Mouse (Mus musculus) urinary bladder, postnatal 10 days (tissue): ENCODE measurements around the gene Sv2c.

Experiments used
- DNase-seq: peaks from one replicate; pipeline ENCODE4 v3.0.0; 2022; ENCODE audit warnings: low spot score

Gene Sv2c

GRCm38 (mm10) chr13:95944621-95945020 is 187.8 kb downstream of the Sv2c start:
- no peak for DNase-seq

- no peak for DNase-seq
Observed at GRCm38 (mm10) chr13:95943919-95944318, 188.5 kb downstream of the Sv2c start.

GRCm38 (mm10) chr13:95942587-95942986 is 189.8 kb downstream of the Sv2c start:
- DNase-seq, result no peak

- no peak for DNase-seq
Observed at GRCm38 (mm10) chr13:95941861-95942260, 190.5 kb downstream of the Sv2c start.

GRCm38 (mm10) chr13:95940811-95941210 is 191.6 kb downstream of the Sv2c start:
- DNase-seq, result no peak

GRCm38 (mm10) chr13:95924201-95924621 is 208.2 kb downstream of the Sv2c start:
- no peak for DNase-seq

- DNase-seq, result no peak
Observed at GRCm38 (mm10) chr13:95922626-95923025, 209.8 kb downstream of the Sv2c start.

GRCm38 (mm10) chr13:95918624-95919284 is 213.6 kb downstream of the Sv2c start:
- no peak for DNase-seq

GRCm38 (mm10) chr13:95913046-95913406 is 219.4 kb downstream of the Sv2c start:
- DNase-seq, result no peak

- no peak for DNase-seq
Observed at GRCm38 (mm10) chr13:95912157-95913045, 220.0 kb downstream of the Sv2c start.

GRCm38 (mm10) chr13:95910270-95910669 is 222.1 kb downstream of the Sv2c start:
- no peak for DNase-seq

GRCm38 (mm10) chr13:95909244-95909643 is 223.1 kb downstream of the Sv2c start:
- DNase-seq, result no peak
